Mouse (Mus musculus) small intestine, adult 2 months (tissue): ENCODE measurements at regions not wholly inside any gene's neighbourhood (a gene's known extent, or its start where the extent isn't known, plus 50 kb on each side); places are given as distances from the start of the nearest gene placed in this dataset.

Experiments used
- CTCF ChIP-seq: fragments of 200-500 bp; IDR thresholded peaks from 2 replicates; pipeline ENCODE4 v1.5.1; 2012; ENCODE audit warnings: low read depth, mild to moderate bottlenecking, control low read depth, inconsistent platforms, low read length, moderate library complexity, mixed read lengths; ENCODE audit not compliant: insufficient replicate concordance, insufficient read length; ENCODE audit errors: extremely low read depth
- POLR2A ChIP-seq: fragments of 200-500 bp; IDR thresholded peaks from 2 replicates; pipeline ENCODE4 v1.6.1; 2012; ENCODE audit warnings: low read depth, mild to moderate bottlenecking, control low read depth, inconsistent platforms, low read length, moderate library complexity

- TF ChIP-seq CTCF (no peak), POLR2A (no peak)
Observed at GRCm38 (mm10) chr8:103413589-103414575, 628.4 kb upstream of the Cdh11 start.
